Comparison of ENCODE assay signal across 8 mouse cellular contexts in the genomic region with DNA sequence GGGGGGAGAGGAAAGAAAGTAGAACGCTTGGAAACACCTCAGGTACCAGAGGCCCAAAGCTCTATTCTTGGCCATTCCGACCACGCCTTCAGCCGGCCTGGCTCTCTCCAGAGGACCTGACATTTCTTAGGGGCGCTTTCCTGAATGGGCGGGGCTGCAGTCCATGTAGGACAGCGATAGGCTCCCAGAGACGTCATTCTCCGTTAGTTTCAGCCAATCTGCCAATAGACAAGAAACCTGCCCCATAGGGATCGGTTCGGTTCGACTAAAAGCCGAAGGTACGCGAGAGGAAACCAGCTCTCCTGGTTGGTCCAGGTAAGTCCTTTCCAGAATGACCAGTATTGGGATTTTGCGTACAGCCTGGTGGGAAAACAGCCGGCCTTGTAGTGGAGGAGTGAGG. TPM values are rescaled to one million over a fixed set of nuclear protein-coding genes. Genes with fewer than 3 reads are reported as not detected.
DNase-seq lines count a peak whose midpoint lies in the region; ATAC-seq and TF ChIP-seq lines count a peak whose summit lies in the region.

No protein-coding gene starts in this region.

- DNase-seq in MEL (ENCODE audit: low read depth, low spot score) = peak; percentile 90
- peak; percentile 93 for DNase-seq in cerebellum, adult 11 months
- DNase-seq in forebrain, embryonic 14.5 days (ENCODE audit: low spot score) = peak; percentile 73
- DNase-seq in heart, postnatal 14 days = peak; percentile 83 to 90
- DNase-seq in layer of hippocampus, adult 11-12 months (ENCODE audit: low spot score) = peak; percentile 92

- no peaks in the 10 kb centered on the region for H3K9me3 ChIP-seq in MEL (replicated peaks; ENCODE audit: insufficient read depth, low read length)
- H3K9me3 ChIP-seq in forebrain, embryonic 14.5 days (replicated peaks; ENCODE audit: control insufficient read depth, low read length) = no peaks in the 10 kb centered on the region
- no peaks in the 10 kb centered on the region for H3K9me3 ChIP-seq in liver, embryonic 15.5 days (replicated peaks)

- no peak for TF ChIP-seq EP300 in MEL (IDR thresholded peaks at IDR 0.05; ENCODE audit: low read depth in 1 of 2, low read length in 2 of 2)

- H3K79me2 ChIP-seq in MEL (ENCODE audit: control insufficient read depth, insufficient read depth, low read length, poor library complexity) = no peaks in the 10 kb centered on the region

- H3K4me2 ChIP-seq in forebrain, embryonic 14.5 days (ENCODE audit: low read length) = peak overlapping the region; percentile 42
- peak overlapping the region; percentile 59 for H3K4me2 ChIP-seq in liver, embryonic 15.5 days

- ATAC-seq in forebrain, embryonic 14.5 days = peak; percentile 61
- 0 out of 2 replicates have a peak, but pooled peaks have one; percentile 30 for ATAC-seq in liver, embryonic 15.5 days (ENCODE audit: insufficient read depth)
- ATAC-seq in erythroid progenitor cell, adult 5-6 weeks (replicated peaks; ENCODE audit: low FRiP score, poor library complexity, severe bottlenecking) = no peak

- H3K27me3 ChIP-seq in MEL (ENCODE audit: control insufficient read depth in 1 of 2, insufficient read depth in 2 of 2, low read length in 2 of 2) = no peaks in the 10 kb centered on the region
- 0 out of 2 replicates have a peak, but pooled peaks cover 4% of the 10 kb centered on the region for H3K27me3 ChIP-seq in forebrain, embryonic 14.5 days (replicated peaks; ENCODE audit: control insufficient read depth, insufficient read depth, low read length)
- peaks cover 18% of the 10 kb centered on the region for H3K27me3 ChIP-seq in liver, embryonic 15.5 days

- no peak for TF ChIP-seq CTCF in MEL (IDR thresholded peaks at IDR 0.05 in 2 of 3, conservative IDR thresholded peaks at IDR 0.05 in 1 of 3; ENCODE audit: control insufficient read depth in 1 of 3, insufficient read depth in 1 of 3, low read depth in 2 of 3, low read length in 3 of 3, poor library complexity in 1 of 3, severe bottlenecking in 1 of 3)
- no peak for TF ChIP-seq CTCF in olfactory bulb, adult 2 months (IDR thresholded peaks at IDR 0.05; ENCODE audit: insufficient read depth, low read depth, low read length)

- H3K4me3 ChIP-seq in MEL (ENCODE audit: control insufficient read depth in 1 of 2, insufficient read depth in 1 of 2, low read depth in 2 of 2, low read length in 2 of 2) = peak overlapping the region; percentile 54 to 80
- peak overlapping the region; percentile 23 for H3K4me3 ChIP-seq in forebrain, embryonic 14.5 days (ENCODE audit: low read depth, low read length)
- peak overlapping the region; percentile 32 for H3K4me3 ChIP-seq in liver, embryonic 15.5 days (replicated peaks)
- H3K4me3 ChIP-seq in olfactory bulb, adult 2 months (ENCODE audit: insufficient read depth, low read depth, low read length) = peak overlapping the region; percentile 33

- H3K9ac ChIP-seq in MEL (ENCODE audit: control insufficient read depth, low read depth, low read length, poor library complexity, severe bottlenecking) = peak overlapping the region; percentile 40
- H3K9ac ChIP-seq in forebrain, embryonic 14.5 days (ENCODE audit: low read length) = no peak overlapping the region
- no peak overlapping the region for H3K9ac ChIP-seq in liver, embryonic 15.5 days

- no peak overlapping the region for H3K27ac ChIP-seq in MEL (ENCODE audit: control insufficient read depth, low read depth, low read length)
- H3K27ac ChIP-seq in forebrain, embryonic 14.5 days (ENCODE audit: low read depth, low read length) = no peak overlapping the region
- no peak overlapping the region for H3K27ac ChIP-seq in liver, embryonic 15.5 days (replicated peaks)
- no peak overlapping the region for H3K27ac ChIP-seq in olfactory bulb, adult 2 months (ENCODE audit: insufficient read depth, low read depth, low read length)

- WGBS in forebrain, embryonic 14.5 days = 5% methylated on average over 17 of the region's 17 CpGs
- 7% methylated on average over 17 of the region's 17 CpGs for WGBS in liver, embryonic 15.5 days (ENCODE audit: insufficient replicate concordance)
- WGBS in olfactory bulb, adult 2 months = 25% methylated on average over 17 of the region's 17 CpGs

- intact Hi-C loops in heart, postnatal 14 days (cut with DNase I) = no loop called here

- no peak for TF ChIP-seq RAD21 in MEL (IDR thresholded peaks at IDR 0.05; ENCODE audit: low read depth, low read length)

- 0 out of 4 replicates have a peak, but pooled peaks cover 0 to 3% of the 10 kb centered on the region in 2 experiments for H3K4me1 ChIP-seq in MEL (ENCODE audit: control insufficient read depth in 1 of 2, insufficient read depth in 2 of 2, low read length in 2 of 2)
- H3K4me1 ChIP-seq in forebrain, embryonic 14.5 days (ENCODE audit: control insufficient read depth, insufficient read depth, low read length) = no peaks in the 10 kb centered on the region; the same call in 1 of the 2 replicates
- peaks cover 30% of the 10 kb centered on the region for H3K4me1 ChIP-seq in liver, embryonic 15.5 days (replicated peaks)
- H3K4me1 ChIP-seq in olfactory bulb, adult 2 months (ENCODE audit: control insufficient read depth, insufficient read depth, low read length) = peaks cover 10% of the 10 kb centered on the region

- no peaks in the 10 kb centered on the region for H3K36me3 ChIP-seq in MEL (ENCODE audit: control insufficient read depth in 1 of 2, insufficient read depth in 2 of 2, low read length in 2 of 2)
- peaks cover 13% of the 10 kb centered on the region; the same call in 1 of the 2 replicates for H3K36me3 ChIP-seq in forebrain, embryonic 14.5 days (ENCODE audit: control insufficient read depth, insufficient read depth, low read length)
- no peaks in the 10 kb centered on the region for H3K36me3 ChIP-seq in liver, embryonic 15.5 days (replicated peaks)

- no peak for TF ChIP-seq POLR2A in MEL (IDR thresholded peaks at IDR 0.05; ENCODE audit: control insufficient read depth in 1 of 2, insufficient read depth in 1 of 2, low read depth in 1 of 2, low read length in 2 of 2, poor library complexity in 1 of 2)
- no peak for TF ChIP-seq POLR2A in olfactory bulb, adult 2 months (IDR thresholded peaks at IDR 0.05; ENCODE audit: insufficient read depth, low read depth, low read length)

TF ChIP-seq in MEL, 35 proteins besides CTCF, POLR2A, EP300 and RAD21:
- TF ChIP-seq NELFE (IDR thresholded peaks at IDR 0.05; ENCODE audit: low read depth, low read length) (peak; percentile 15; the same call in 1 of the 2 replicates), UBTF (IDR thresholded peaks at IDR 0.05; ENCODE audit: borderline replicate concordance, insufficient read depth, low read depth, low read length) (no peak)

RNA-seq across cellular contexts. Expression of a gene that starts 7.0 kb away (rescaled TPM):
- total RNA-seq in MEL (2012; rRNA removed) = not detected in 2 replicates
- not detected for polyA plus RNA-seq in MEL (2012; ENCODE audit: insufficient read depth in 1 of 2, insufficient read length in 2 of 2, low read depth in 1 of 2, low replicate concordance in 2 of 2, missing spikeins in 1 of 2)
- polyA plus RNA-seq in forebrain, embryonic 14.5 days (2014; fragmentation: Nextera tagmentation; extraction: Ambion mirVana) = not detected in 2 replicates
- not detected for total RNA-seq in heart, postnatal 14 days (2021)
- polyA plus RNA-seq in liver, embryonic 15.5 days (2015; fragmentation: Nextera tagmentation; extraction: Ambion mirVana) = 0.24 TPM in 1 of 2 replicates, not detected in the other
- not detected in 2 replicates for polyA plus RNA-seq in olfactory bulb, adult 2 months (2012; ENCODE audit: insufficient read depth, insufficient read length, low replicate concordance, missing spikeins)
- total RNA-seq in erythroid progenitor cell, adult 5-6 weeks (2015; ENCODE audit: low replicate concordance) = not detected in 2 replicates
- not detected in 2 replicates for total RNA-seq in erythroid progenitor cell, adult 5-6 weeks (2017; ENCODE audit: low replicate concordance)

RNA-seq across cellular contexts. Expression of a gene that starts 22.0 kb away (rescaled TPM):
- total RNA-seq in MEL (2012; rRNA removed) = 4.1 and 4.5 TPM in 2 replicates
- 10 to 100 TPM in 1 of 2 experiments, not detected in 1; 15.4 TPM for polyA plus RNA-seq in MEL (2012; ENCODE audit: insufficient read depth in 1 of 2, insufficient read length in 2 of 2, low read depth in 1 of 2, low replicate concordance in 2 of 2, missing spikeins in 1 of 2)
- 5.3 and 8.3 TPM in 2 replicates for polyA plus RNA-seq in forebrain, embryonic 14.5 days (2014; fragmentation: Nextera tagmentation; extraction: Ambion mirVana)
- total RNA-seq in heart, postnatal 14 days (2021) = 10 to 100 TPM; 43.2 to 55.0 TPM
- 3.4 and 3.8 TPM in 2 replicates for polyA plus RNA-seq in liver, embryonic 15.5 days (2015; fragmentation: Nextera tagmentation; extraction: Ambion mirVana)
- polyA plus RNA-seq in olfactory bulb, adult 2 months (2012; ENCODE audit: insufficient read depth, insufficient read length, low replicate concordance, missing spikeins) = not detected in 2 replicates
- total RNA-seq in erythroid progenitor cell, adult 5-6 weeks (2015; ENCODE audit: low replicate concordance) = 1.1 and 10.9 TPM in 2 replicates
- 0.23 and 13.1 TPM in 2 replicates for total RNA-seq in erythroid progenitor cell, adult 5-6 weeks (2017; ENCODE audit: low replicate concordance)

RNA-seq across cellular contexts. Expression of a gene that starts 36.1 kb away (rescaled TPM):
- not detected in 2 replicates for total RNA-seq in MEL (2012; rRNA removed)
- polyA plus RNA-seq in MEL (2012; ENCODE audit: insufficient read depth in 1 of 2, insufficient read length in 2 of 2, low read depth in 1 of 2, low replicate concordance in 2 of 2, missing spikeins in 1 of 2) = not detected
- not detected in 2 replicates for polyA plus RNA-seq in forebrain, embryonic 14.5 days (2014; fragmentation: Nextera tagmentation; extraction: Ambion mirVana)
- not detected for total RNA-seq in heart, postnatal 14 days (2021)
- not detected in 2 replicates for polyA plus RNA-seq in liver, embryonic 15.5 days (2015; fragmentation: Nextera tagmentation; extraction: Ambion mirVana)
- polyA plus RNA-seq in olfactory bulb, adult 2 months (2012; ENCODE audit: insufficient read depth, insufficient read length, low replicate concordance, missing spikeins) = not detected in 2 replicates
- total RNA-seq in erythroid progenitor cell, adult 5-6 weeks (2015; ENCODE audit: low replicate concordance) = not detected in 2 replicates
- total RNA-seq in erythroid progenitor cell, adult 5-6 weeks (2017; ENCODE audit: low replicate concordance) = not detected in 2 replicates

RNA-seq across cellular contexts. Expression of a gene that starts 59.6 kb away (rescaled TPM):
- 12.7 and 13.1 TPM in 2 replicates for total RNA-seq in MEL (2012; rRNA removed)
- polyA plus RNA-seq in MEL (2012; ENCODE audit: insufficient read depth in 1 of 2, insufficient read length in 2 of 2, low read depth in 1 of 2, low replicate concordance in 2 of 2, missing spikeins in 1 of 2) = 10 to 100 TPM in 1 of 2 experiments, not detected in 1; 22.0 TPM
- 13.3 and 17.5 TPM in 2 replicates for polyA plus RNA-seq in forebrain, embryonic 14.5 days (2014; fragmentation: Nextera tagmentation; extraction: Ambion mirVana)
- 10 to 100 TPM; 26.7 to 29.6 TPM for total RNA-seq in heart, postnatal 14 days (2021)
- 0.79 and 1.1 TPM in 2 replicates for polyA plus RNA-seq in liver, embryonic 15.5 days (2015; fragmentation: Nextera tagmentation; extraction: Ambion mirVana)
- not detected in 2 replicates for polyA plus RNA-seq in olfactory bulb, adult 2 months (2012; ENCODE audit: insufficient read depth, insufficient read length, low replicate concordance, missing spikeins)
- 0.42 TPM in 1 of 2 replicates, not detected in the other for total RNA-seq in erythroid progenitor cell, adult 5-6 weeks (2015; ENCODE audit: low replicate concordance)
- 0.64 TPM in 1 of 2 replicates, not detected in the other for total RNA-seq in erythroid progenitor cell, adult 5-6 weeks (2017; ENCODE audit: low replicate concordance)
